Mouse (Mus musculus): ENCODE measurements around the gene Dot1l. TPM values are rescaled to one million over a fixed set of nuclear protein-coding genes. Genes with fewer than 3 reads are reported as not detected.

Dot1l gene
- total RNA-seq, 2 experiments from 2014 or later: 40.6 to 49.6 TPM

- DNase-seq (ENCODE audit: low spot score in 2 of 2): no peak
These were observed 74.6 kb downstream of the Dot1l start for GRCm38 (mm10) chr10:80829359-80830278.

- DNase-seq (ENCODE audit: low spot score in 2 of 2): no peak
These were observed 76.1 kb downstream of the Dot1l start for GRCm38 (mm10) chr10:80831136-80831535.

GRCm38 (mm10) chr10:80832818-80833217, 77.8 kb downstream of the Dot1l start:
- no peak for DNase-seq (ENCODE audit: low spot score in 2 of 2)

GRCm38 (mm10) chr10:80835617-80836016, 80.6 kb downstream of the Dot1l start:
- DNase-seq (ENCODE audit: low spot score in 2 of 2): no peak

- no peak for DNase-seq (ENCODE audit: low spot score in 2 of 2)
These were observed 82.0 kb downstream of the Dot1l start for GRCm38 (mm10) chr10:80836949-80837379.

- no peak for DNase-seq (ENCODE audit: low spot score in 2 of 2)
These were observed 82.8 kb downstream of the Dot1l start for GRCm38 (mm10) chr10:80837827-80838226.

- DNase-seq (ENCODE audit: low spot score in 2 of 2): no peak
These were observed 83.4 kb downstream of the Dot1l start for GRCm38 (mm10) chr10:80838346-80838912.

- no peak for DNase-seq (ENCODE audit: low spot score in 2 of 2)
These were observed 84.8 kb downstream of the Dot1l start for GRCm38 (mm10) chr10:80839848-80840247.

GRCm38 (mm10) chr10:80841685-80842084, 86.7 kb downstream of the Dot1l start:
- no peak for DNase-seq (ENCODE audit: low spot score in 2 of 2)

- peak; percentile 43 to 71 for DNase-seq (ENCODE audit: low spot score in 2 of 2)
These were observed 87.3 kb downstream of the Dot1l start for GRCm38 (mm10) chr10:80842334-80842733.

- DNase-seq (ENCODE audit: low spot score in 2 of 2): no peak
These were observed 88.3 kb downstream of the Dot1l start for GRCm38 (mm10) chr10:80843087-80843930.

GRCm38 (mm10) chr10:80843931-80844547, 89.0 kb downstream of the Dot1l start, which contains the start of gene Lingo3:
Gene Lingo3 (minus strand): TSS chr10:80844039.
- peak; percentile 51 to 65 for DNase-seq (ENCODE audit: low spot score in 2 of 2)

Small RNAs within 50 kb of the gene (microRNA-seq; reads per million reads assigned to microRNA genes)
- gene Mir1982: 3.2 to 4.7 reads per million in 2 experiments

Other genes with a start within 250 kb of the Dot1l start
- gene Atp8b3, start 216.1 kb upstream of the Dot1l start, total RNA-seq (2021): under 1 TPM; 0.18 to 0.22 TPM
- gene Rexo1, start 193.6 kb upstream of the Dot1l start, total RNA-seq (2021): 10 to 100 TPM; 44.8 to 48.1 TPM
- 10 to 100 TPM; 57.3 to 62.1 TPM for gene Klf16, start 177.9 kb upstream of the Dot1l start, total RNA-seq (2021)
- gene Abhd17a, start 164.9 kb upstream of the Dot1l start, total RNA-seq (2021): 100 to 1,000 TPM; 166 to 168 TPM
- gene Scamp4, start 152.3 kb upstream of the Dot1l start, total RNA-seq (2021): 10 to 100 TPM; 43.9 to 54.4 TPM
- gene Adat3, start 152.3 kb upstream of the Dot1l start, total RNA-seq (2021): 1 to 10 TPM; 1.7 to 3.4 TPM
- 1 to 10 TPM; 2.6 to 3.1 TPM for gene Gm49322, start 149.2 kb upstream of the Dot1l start, total RNA-seq (2021)
- gene Csnk1g2, start 132.4 kb upstream of the Dot1l start, total RNA-seq (2021): 100 to 1,000 TPM; 230 to 247 TPM
- 100 to 1,000 TPM; 110 to 114 TPM for gene Btbd2, start 98.1 kb upstream of the Dot1l start, total RNA-seq (2021)
- gene Mknk2, start 77.1 kb upstream of the Dot1l start, total RNA-seq (2021): 10 to 100 TPM; 44.7 to 46.1 TPM
- 10 to 100 TPM; 13.2 to 13.5 TPM for gene Mob3a, start 53.2 kb upstream of the Dot1l start, total RNA-seq (2021)
- 10 to 100 TPM; 52.5 to 54.7 TPM for gene Izumo4, start 53.0 kb upstream of the Dot1l start, total RNA-seq (2021)
- gene Ap3d1, start 12.9 kb upstream of the Dot1l start, total RNA-seq (2021): 100 to 1,000 TPM; 138 TPM
- 10 to 100 TPM; 52.3 to 57.3 TPM for gene Sf3a2, start 43.0 kb downstream of the Dot1l start, total RNA-seq (2021)
- 10 to 100 TPM; 63.3 to 71.2 TPM for gene Plekhj1, start 43.4 kb downstream of the Dot1l start, total RNA-seq (2021)
- 1 to 10 TPM; 3.3 to 3.6 TPM for gene Amh, start 50.0 kb downstream of the Dot1l start, total RNA-seq (2021)
- gene Jsrp1, start 58.3 kb downstream of the Dot1l start, total RNA-seq (2021): 1 to 10 TPM; 2.2 to 3.0 TPM
- gene Oaz1, start 71.5 kb downstream of the Dot1l start, total RNA-seq (2021): 100 to 1,000 TPM; 518 to 519 TPM
- 10 to 100 TPM; 42.7 to 51.6 TPM for gene Lingo3, start 88.8 kb downstream of the Dot1l start, total RNA-seq (2021)
- 10 to 100 TPM; 41.4 to 50.4 TPM for gene Lsm7, start 100.0 kb downstream of the Dot1l start, total RNA-seq (2021)
- gene Sppl2b, start 100.1 kb downstream of the Dot1l start, total RNA-seq (2021): 10 to 100 TPM; 46.4 to 55.6 TPM
- gene Tmprss9, start 116.6 kb downstream of the Dot1l start, total RNA-seq (2021): under 1 TPM; 0.40 to 0.56 TPM
- 100 to 1,000 TPM; 136 to 144 TPM for gene Timm13, start 145.8 kb downstream of the Dot1l start, total RNA-seq (2021)
- 10 to 100 TPM; 19.5 to 22.3 TPM for gene Lmnb2, start 163.0 kb downstream of the Dot1l start, total RNA-seq (2021)
- gene Gadd45b, start 174.9 kb downstream of the Dot1l start, total RNA-seq (2021): 10 to 100 TPM; 24.9 to 28.1 TPM